In the genomic region with DNA sequence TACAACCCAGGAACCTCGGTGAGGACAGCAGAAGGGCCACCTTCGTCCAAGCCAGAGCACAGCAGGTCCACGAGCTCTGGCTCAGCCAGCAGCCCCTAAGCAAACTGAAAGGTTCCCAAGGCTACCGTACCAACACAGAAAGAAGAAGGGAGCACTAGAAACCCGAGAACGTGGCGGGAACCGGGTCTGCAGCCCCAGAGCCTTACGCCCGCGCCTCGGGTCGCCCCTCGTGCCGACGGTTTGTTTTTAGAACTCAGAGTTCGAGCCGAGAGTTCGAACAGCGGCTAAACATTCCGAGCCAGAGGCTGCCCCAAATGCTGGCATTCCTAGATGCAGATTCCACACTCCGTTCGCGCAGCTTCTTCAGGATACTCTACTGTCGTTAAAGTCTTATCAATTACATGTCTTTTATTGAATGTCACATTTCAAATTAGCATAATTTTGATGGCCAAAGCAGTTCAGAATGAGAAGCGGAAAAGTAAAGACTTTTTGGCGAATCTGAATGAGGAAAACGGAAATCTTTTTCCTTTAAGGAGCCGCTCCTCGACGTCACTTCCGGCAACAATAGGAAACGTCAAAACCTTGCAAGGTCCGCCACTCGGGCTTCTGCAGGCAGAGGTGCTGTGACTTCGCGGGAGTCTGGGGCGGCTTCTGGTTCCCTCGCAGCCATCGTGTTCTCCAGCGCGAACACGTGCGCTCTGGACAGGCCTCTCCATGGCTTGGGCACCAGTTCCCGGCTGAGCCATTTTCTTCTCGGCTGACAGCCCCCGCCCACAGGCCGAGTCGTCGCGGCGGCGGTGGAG, we compare ENCODE assay signal across 8 mouse cellular contexts. TPM values are rescaled to one million over a fixed set of nuclear protein-coding genes. Genes with fewer than 3 reads are reported as not detected.
DNase-seq lines count a peak whose midpoint lies in the region; ATAC-seq lines count a peak whose summit lies in the region.

A gene (minus strand): TSS at position 490 of the 803 bp plus-strand sequence.
A gene (plus strand): TSS at position 533 of the 803 bp plus-strand sequence.

- peak within 1 kb of the TSS; percentile 71 for H3K4me3 ChIP-seq in forebrain, embryonic 14.5 days (ENCODE audit: low read depth, low read length)
- H3K4me3 ChIP-seq in neural tube, embryonic 15.5 days (replicated peaks) = peak within 1 kb of the TSS; percentile 63

- H3K9me3 ChIP-seq in forebrain, embryonic 14.5 days (replicated peaks; ENCODE audit: control insufficient read depth, low read length) = no peaks in the 10 kb centered on the region
- H3K9me3 ChIP-seq in neural tube, embryonic 15.5 days (replicated peaks) = no peaks in the 10 kb centered on the region

- DNase-seq in ES-CJ7 (ENCODE audit: low read depth, low spot score) = peak; percentile 86
- DNase-seq in cerebellum, adult 11 months = peak; percentile 76
- DNase-seq in forebrain, embryonic 14.5 days (ENCODE audit: low spot score) = peak; percentile 97
- DNase-seq in heart, postnatal 14 days = peak; percentile 79 to 84
- peak; percentile 84 for DNase-seq in layer of hippocampus, adult 11-12 months (ENCODE audit: low spot score)
- DNase-seq in lung, adult 18-20 months = peak; percentile 79 to 81
- DNase-seq in testis, postnatal 14 days (ENCODE audit: low spot score) = peak; percentile 87

- peak within 1 kb of the TSS; percentile 67 for H3K4me2 ChIP-seq in forebrain, embryonic 14.5 days (ENCODE audit: low read length)
- peak within 1 kb of the TSS; percentile 71 for H3K4me2 ChIP-seq in neural tube, embryonic 15.5 days

- H3K9ac ChIP-seq in forebrain, embryonic 14.5 days (ENCODE audit: low read length) = peak within 1 kb of the TSS; percentile 82
- peak within 1 kb of the TSS; percentile 58 for H3K9ac ChIP-seq in neural tube, embryonic 15.5 days (replicated peaks)

- H3K4me1 ChIP-seq in forebrain, embryonic 14.5 days (ENCODE audit: control insufficient read depth, insufficient read depth, low read length) = peaks cover 5% of the 10 kb centered on the region; the same call in 1 of the 2 replicates
- H3K4me1 ChIP-seq in neural tube, embryonic 15.5 days = peaks cover 14% of the 10 kb centered on the region

- H3K36me3 ChIP-seq in forebrain, embryonic 14.5 days (ENCODE audit: control insufficient read depth, insufficient read depth, low read length) = no peaks in the 10 kb centered on the region
- H3K36me3 ChIP-seq in neural tube, embryonic 15.5 days = no peaks in the 10 kb centered on the region

- H3K27ac ChIP-seq in forebrain, embryonic 14.5 days (ENCODE audit: low read depth, low read length) = peak within 1 kb of the TSS; percentile 77
- peak within 1 kb of the TSS; percentile 91 for H3K27ac ChIP-seq in neural tube, embryonic 15.5 days (replicated peaks)

- no peaks in the 10 kb centered on the region for H3K27me3 ChIP-seq in forebrain, embryonic 14.5 days (replicated peaks; ENCODE audit: control insufficient read depth, insufficient read depth, low read length)
- H3K27me3 ChIP-seq in neural tube, embryonic 15.5 days (replicated peaks) = no peaks in the 10 kb centered on the region

- ATAC-seq in forebrain, embryonic 14.5 days = peak; percentile 93
- ATAC-seq in neural tube, embryonic 15.5 days (ENCODE audit: low FRiP score) = peak; percentile 95

- intact Hi-C loops in heart, postnatal 14 days (cut with DNase I) = loop anchor here (10.0 kb wide), 1 partner anchor 964 kb away; a partner anchor contains a TSS

- WGBS in forebrain, embryonic 14.5 days = under 1% methylated on average over 53 of the region's 53 CpGs
- 0% methylated on average over 53 of the region's 53 CpGs for WGBS in neural tube, embryonic 15.5 days

RNA-seq across cellular contexts. Expression of the first gene that starts in this region (rescaled TPM):
- 29.3 and 34.1 TPM in 2 replicates for polyA plus RNA-seq in forebrain, embryonic 14.5 days (2014; fragmentation: Nextera tagmentation; extraction: Ambion mirVana)
- 10 to 100 TPM; 12.0 to 14.8 TPM for total RNA-seq in heart, postnatal 14 days (2021)
- polyA plus RNA-seq in neural tube, embryonic 15.5 days (2015; fragmentation: Nextera tagmentation; extraction: Ambion mirVana) = 21.8 and 27.5 TPM in 2 replicates

RNA-seq across cellular contexts. Expression of the second gene that starts in this region (rescaled TPM):
- polyA plus RNA-seq in forebrain, embryonic 14.5 days (2014; fragmentation: Nextera tagmentation; extraction: Ambion mirVana) = 43.4 and 57.4 TPM in 2 replicates
- total RNA-seq in heart, postnatal 14 days (2021) = 10 to 100 TPM; 41.8 to 46.6 TPM
- polyA plus RNA-seq in neural tube, embryonic 15.5 days (2015; fragmentation: Nextera tagmentation; extraction: Ambion mirVana) = 41.6 and 43.3 TPM in 2 replicates

Comparison
In these comparisons a context has a peak if more than half of its experiments do, and no peak if none do; other contexts are left out.
1. Peak in every context shown above with its lines: DNase-seq, ATAC-seq, H3K4me3 ChIP-seq and H3K27ac ChIP-seq.